Mouse (Mus musculus): ENCODE measurements around the gene Afm. TPM values are rescaled to one million over a fixed set of nuclear protein-coding genes. Genes with fewer than 3 reads are reported as not detected.

Gene Afm
- polyA plus RNA-seq, 1 experiment: 1.3 TPM

DNA sequence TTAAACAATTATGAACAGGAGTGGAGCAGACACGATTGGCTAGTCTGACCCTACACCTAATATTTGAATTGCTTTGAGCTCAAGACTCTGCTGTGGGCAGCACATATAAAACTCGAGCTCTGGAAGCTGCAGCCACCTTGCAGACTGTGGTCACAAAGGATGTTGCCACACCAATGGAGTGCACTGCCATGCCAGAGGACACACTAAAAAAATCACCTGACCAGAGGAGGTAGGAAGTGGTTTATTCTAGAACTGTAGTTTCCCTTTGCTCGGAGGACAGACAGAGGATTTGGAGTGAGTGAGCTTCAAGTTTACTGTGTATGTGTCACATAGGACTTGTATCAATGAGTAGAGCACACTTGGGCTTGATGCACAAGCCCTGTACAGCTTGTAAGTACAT, 37.3 kb downstream of the Afm start:
- TF ChIP-seq CTCF (IDR thresholded peaks at IDR 0.05; ENCODE audit: control insufficient read depth, insufficient read depth, insufficient replicate concordance, low read depth, low read length) (no peak), POLR2A (IDR thresholded peaks at IDR 0.05; ENCODE audit: control insufficient read depth, low read depth, low read length) (no peak)
- Histone ChIP-seq H3K27ac (ENCODE audit: control insufficient read depth, insufficient read depth, low read depth, low read length) (no peak overlapping the region), H3K27me3 (ENCODE audit: control insufficient read depth, insufficient read depth, low read length) (no peaks in the 10 kb centered on the region), H3K36me3 (ENCODE audit: control insufficient read depth, insufficient read depth, low read length) (no peaks in the 10 kb centered on the region), H3K4me1 (ENCODE audit: control insufficient read depth, insufficient read depth, low read length) (no peaks in the 10 kb centered on the region), H3K4me3 (ENCODE audit: control insufficient read depth, low read depth, low read length) (no peak overlapping the region)

DNA sequence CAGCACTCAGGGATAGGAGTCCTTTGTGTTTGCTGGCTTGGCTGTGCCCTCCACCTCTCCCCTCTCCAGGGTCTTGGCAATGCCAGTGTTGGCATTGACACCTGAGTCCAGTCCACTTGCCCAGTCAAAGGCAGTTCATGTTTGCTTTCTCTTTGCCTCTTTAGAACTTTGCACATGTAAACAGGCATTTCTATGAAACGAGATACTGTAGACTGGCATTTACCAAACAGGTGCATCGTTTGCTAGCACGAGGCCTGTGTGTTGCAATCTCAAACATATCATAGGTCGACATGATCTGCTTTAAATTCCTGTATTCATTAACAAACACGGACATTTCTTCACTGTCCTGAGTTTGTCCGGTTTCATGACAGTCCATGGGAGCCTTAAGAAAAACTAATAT, 42.0 kb downstream of the Afm start, which contains the start of gene 5830473C10Rik:
Gene 5830473C10Rik, plus strand, starts transcription at position 365 of the 400 bp plus-strand sequence.
- Histone ChIP-seq H3K36me3 (ENCODE audit: control insufficient read depth, insufficient read depth, low read length) (no peaks in the 10 kb centered on the region), H3K27me3 (ENCODE audit: control insufficient read depth, insufficient read depth, low read length) (no peaks in the 10 kb centered on the region), H3K27ac (ENCODE audit: control insufficient read depth, insufficient read depth, low read depth, low read length) (no peak within 1 kb of the TSS), H3K4me1 (ENCODE audit: control insufficient read depth, insufficient read depth, low read length) (no peaks in the 10 kb centered on the region; the same call in 1 of the 2 replicates), H3K4me3 (ENCODE audit: control insufficient read depth, low read depth, low read length) (no peak within 1 kb of the TSS)
- TF ChIP-seq CTCF (IDR thresholded peaks at IDR 0.05; ENCODE audit: control insufficient read depth, insufficient read depth, insufficient replicate concordance, low read depth, low read length) (no peak), POLR2A (IDR thresholded peaks at IDR 0.05; ENCODE audit: control insufficient read depth, low read depth, low read length) (no peak)

DNA sequence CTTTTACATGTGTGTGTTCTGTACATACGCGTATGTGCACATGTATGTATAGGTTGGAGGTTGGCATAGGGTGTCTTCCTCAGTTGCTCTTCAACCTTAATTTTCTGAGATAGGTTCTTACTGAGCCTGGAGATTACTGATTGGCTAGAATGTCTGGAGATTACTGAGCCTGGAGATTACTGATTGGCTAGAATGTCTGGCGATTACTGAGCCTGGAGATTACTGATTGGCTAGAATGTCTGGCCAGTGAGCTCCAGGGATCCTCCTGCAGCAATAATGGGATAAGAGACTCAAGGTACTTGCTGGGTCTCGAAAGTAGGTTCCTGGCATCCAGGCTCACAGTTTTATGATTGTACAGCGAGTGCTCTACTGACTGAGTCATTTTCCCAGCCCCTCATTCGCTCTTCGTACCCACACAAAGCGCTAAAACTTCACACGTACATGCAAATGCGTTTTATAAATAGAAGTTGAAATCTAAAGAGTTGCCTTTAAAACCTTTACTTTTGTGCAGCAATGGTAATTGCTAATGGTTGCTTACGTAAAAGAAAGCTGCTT, 43.1 kb downstream of the Afm start:
- H3K27me3 ChIP-seq (ENCODE audit: control insufficient read depth, insufficient read depth, low read length): no peaks in the 10 kb centered on the region
- no peaks in the 10 kb centered on the region for H3K36me3 ChIP-seq (ENCODE audit: control insufficient read depth, insufficient read depth, low read length)
- H3K4me1 ChIP-seq (ENCODE audit: control insufficient read depth, insufficient read depth, low read length): no peaks in the 10 kb centered on the region; the same call in 1 of the 2 replicates
- TF ChIP-seq CTCF (IDR thresholded peaks at IDR 0.05; ENCODE audit: control insufficient read depth, insufficient read depth, insufficient replicate concordance, low read depth, low read length): no peak
- TF ChIP-seq POLR2A (IDR thresholded peaks at IDR 0.05; ENCODE audit: control insufficient read depth, low read depth, low read length): no peak
- no peak overlapping the region for H3K4me3 ChIP-seq (ENCODE audit: control insufficient read depth, low read depth, low read length)
- no peak overlapping the region for H3K27ac ChIP-seq (ENCODE audit: control insufficient read depth, insufficient read depth, low read depth, low read length)

DNA sequence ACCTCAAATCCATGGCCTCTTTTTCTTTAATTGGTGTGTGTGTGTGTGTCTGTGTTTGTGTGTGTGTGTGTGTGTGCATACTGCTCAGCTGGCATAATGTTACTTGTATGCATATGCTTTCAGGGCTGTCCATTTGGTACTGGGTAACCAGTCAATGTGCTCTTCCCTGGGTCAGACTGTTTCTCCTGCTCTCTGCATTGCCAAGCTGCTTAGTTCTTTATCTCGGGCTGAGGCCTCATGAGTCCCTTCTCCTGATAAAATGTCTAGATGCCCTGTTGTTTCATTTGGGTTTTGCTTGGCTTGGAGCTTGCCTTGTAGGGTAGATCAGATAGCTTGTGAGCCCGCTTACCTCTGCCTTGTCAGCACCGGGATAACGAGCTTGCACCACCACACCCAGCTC, 44.1 kb downstream of the Afm start:
- Histone ChIP-seq H3K36me3 (ENCODE audit: control insufficient read depth, insufficient read depth, low read length) (no peaks in the 10 kb centered on the region), H3K27ac (ENCODE audit: control insufficient read depth, insufficient read depth, low read depth, low read length) (no peak overlapping the region), H3K4me1 (ENCODE audit: control insufficient read depth, insufficient read depth, low read length) (no peaks in the 10 kb centered on the region; the same call in 1 of the 2 replicates), H3K27me3 (ENCODE audit: control insufficient read depth, insufficient read depth, low read length) (no peaks in the 10 kb centered on the region), H3K4me3 (ENCODE audit: control insufficient read depth, low read depth, low read length) (no peak overlapping the region)
- TF ChIP-seq CTCF (IDR thresholded peaks at IDR 0.05; ENCODE audit: control insufficient read depth, insufficient read depth, insufficient replicate concordance, low read depth, low read length): no peak
- TF ChIP-seq POLR2A (IDR thresholded peaks at IDR 0.05; ENCODE audit: control insufficient read depth, low read depth, low read length): no peak

DNA sequence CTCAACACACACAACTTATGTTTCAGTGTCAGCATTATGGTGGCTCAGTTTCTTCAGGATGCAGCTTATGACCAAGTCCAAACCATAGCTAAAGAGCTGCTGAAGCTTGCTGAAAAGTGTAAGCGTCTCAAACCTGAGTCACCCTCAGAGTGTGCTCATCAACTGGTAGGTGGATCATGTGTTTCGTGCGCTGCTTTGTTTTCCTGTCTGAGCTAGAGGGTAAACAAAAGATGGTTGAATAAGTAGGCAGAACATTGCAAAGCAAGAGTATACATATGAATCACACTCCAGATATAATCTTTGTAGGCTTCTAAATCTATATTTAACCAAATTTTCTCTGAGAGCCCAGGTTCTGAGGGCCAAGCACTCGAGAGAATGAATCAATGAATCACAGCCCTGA, 45.4 kb downstream of the Afm start:
- no peak for TF ChIP-seq POLR2A (IDR thresholded peaks at IDR 0.05; ENCODE audit: control insufficient read depth, low read depth, low read length)
- TF ChIP-seq CTCF (IDR thresholded peaks at IDR 0.05; ENCODE audit: control insufficient read depth, insufficient read depth, insufficient replicate concordance, low read depth, low read length): no peak
- no peak overlapping the region for H3K4me3 ChIP-seq (ENCODE audit: control insufficient read depth, low read depth, low read length)
- no peaks in the 10 kb centered on the region for H3K27me3 ChIP-seq (ENCODE audit: control insufficient read depth, insufficient read depth, low read length)
- no peak overlapping the region for H3K27ac ChIP-seq (ENCODE audit: control insufficient read depth, insufficient read depth, low read depth, low read length)
- H3K36me3 ChIP-seq (ENCODE audit: control insufficient read depth, insufficient read depth, low read length): no peaks in the 10 kb centered on the region
- H3K4me1 ChIP-seq (ENCODE audit: control insufficient read depth, insufficient read depth, low read length): no peaks in the 10 kb centered on the region; the same call in 1 of the 2 replicates

DNA sequence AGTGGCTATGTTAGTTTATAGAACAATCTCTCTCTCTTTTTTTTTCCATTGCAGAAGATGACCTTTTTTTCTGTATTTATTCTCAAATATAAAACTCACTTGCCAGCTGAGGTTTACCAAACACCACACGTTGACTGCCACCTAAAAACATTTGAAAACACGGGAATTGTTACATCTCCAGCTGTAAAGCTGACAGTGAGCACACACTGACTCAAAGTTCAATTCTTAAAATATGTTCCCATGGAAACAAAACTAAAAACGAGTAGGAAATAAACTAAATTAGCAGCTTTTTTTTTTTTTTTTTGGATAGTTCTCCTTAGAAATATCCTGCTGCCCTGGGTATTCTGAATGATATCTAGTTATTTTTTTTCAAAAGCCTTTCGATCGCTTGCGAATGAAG, 46.5 kb downstream of the Afm start:
- TF ChIP-seq CTCF (IDR thresholded peaks at IDR 0.05; ENCODE audit: control insufficient read depth, insufficient read depth, insufficient replicate concordance, low read depth, low read length) (no peak), POLR2A (IDR thresholded peaks at IDR 0.05; ENCODE audit: control insufficient read depth, low read depth, low read length) (no peak)
- no peaks in the 10 kb centered on the region for H3K27me3 ChIP-seq (ENCODE audit: control insufficient read depth, insufficient read depth, low read length)
- H3K4me3 ChIP-seq (ENCODE audit: control insufficient read depth, low read depth, low read length): no peak overlapping the region
- H3K4me1 ChIP-seq (ENCODE audit: control insufficient read depth, insufficient read depth, low read length): no peaks in the 10 kb centered on the region; the same call in 1 of the 2 replicates
- H3K27ac ChIP-seq (ENCODE audit: control insufficient read depth, insufficient read depth, low read depth, low read length): no peak overlapping the region
- no peaks in the 10 kb centered on the region for H3K36me3 ChIP-seq (ENCODE audit: control insufficient read depth, insufficient read depth, low read length)

DNA sequence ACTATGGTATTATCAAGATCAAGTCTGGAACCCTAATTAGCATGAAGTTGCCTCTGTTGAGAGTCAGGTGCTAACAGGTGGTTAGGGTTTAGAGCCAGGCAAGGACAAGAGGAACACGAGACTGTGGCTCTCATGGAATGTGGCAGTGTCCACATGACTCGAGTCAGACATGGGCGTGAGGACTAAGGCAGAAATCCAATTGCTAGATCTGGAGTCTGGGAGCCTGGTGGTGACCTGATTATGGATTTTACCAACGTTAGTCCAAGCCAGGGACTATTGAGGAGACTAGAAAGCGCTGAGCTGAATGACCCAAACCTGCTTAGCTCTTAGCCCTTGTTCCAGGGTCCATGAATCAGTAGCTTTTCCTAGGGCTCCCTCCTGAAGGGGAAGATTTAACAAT, 49.1 kb downstream of the Afm start:
- no peak overlapping the region for H3K4me3 ChIP-seq (ENCODE audit: control insufficient read depth, low read depth, low read length)
- H3K4me1 ChIP-seq (ENCODE audit: control insufficient read depth, insufficient read depth, low read length): no peaks in the 10 kb centered on the region
- no peaks in the 10 kb centered on the region for H3K36me3 ChIP-seq (ENCODE audit: control insufficient read depth, insufficient read depth, low read length)
- no peak for TF ChIP-seq CTCF (IDR thresholded peaks at IDR 0.05; ENCODE audit: control insufficient read depth, insufficient read depth, insufficient replicate concordance, low read depth, low read length)
- no peak for TF ChIP-seq POLR2A (IDR thresholded peaks at IDR 0.05; ENCODE audit: control insufficient read depth, low read depth, low read length)
- no peaks in the 10 kb centered on the region for H3K27me3 ChIP-seq (ENCODE audit: control insufficient read depth, insufficient read depth, low read length)
- no peak overlapping the region for H3K27ac ChIP-seq (ENCODE audit: control insufficient read depth, insufficient read depth, low read depth, low read length)

Data from testis, adult 2 months (tissue).